ENCODE assay signal across 22 mouse cellular contexts in genomic region chr13:101966799-101967397, GRCm38 (mm10).
DNase-seq lines count a peak whose midpoint lies in the region; ATAC-seq lines count a peak whose summit lies in the region.
"Had no signal": no experiment of that assay in that cellular context is flagged by ENCODE, and none has a peak within 500 bp of the region (broad histone marks: within the 10 kb centered on the region; RNA-seq: fewer than 3 reads in every experiment).

No protein-coding gene starts in this region.

- no peak overlapping the region for H3K9ac ChIP-seq in limb, embryonic 13.5 days
- H3K9ac ChIP-seq: hindbrain, embryonic 13.5 days had no signal

- no peaks in the 10 kb centered on the region for H3K36me3 ChIP-seq in limb, embryonic 13.5 days
- H3K36me3 ChIP-seq: embryonic facial prominence, embryonic 10.5 days; forebrain, embryonic 10.5 days; G1E; heart, embryonic 10.5 days; hindbrain, embryonic 13.5 days had no signal

- H3K27ac ChIP-seq in limb, embryonic 13.5 days = no peak overlapping the region
- H3K27ac ChIP-seq: embryonic facial prominence, embryonic 10.5 days; forebrain, embryonic 10.5 days; heart, embryonic 10.5 days; hindbrain, embryonic 13.5 days; hindbrain, postnatal 0 days had no signal

- DNase-seq in adrenal gland, postnatal 14 days = peak; percentile 5
- no peak for DNase-seq in adrenal gland, postnatal 36 days
- peak; percentile 49 for DNase-seq in fibroblast of lung, adult 2 months (ENCODE audit: low read depth)
- DNase-seq in gastrocnemius, postnatal 10 days = peak; percentile 19
- no peak for DNase-seq in left cerebral cortex, postnatal 14 days (ENCODE audit: low spot score in 2 of 2)
- DNase-seq in layer of hippocampus, postnatal 10 days (ENCODE audit: low spot score in 2 of 2) = no peak
- DNase-seq in layer of hippocampus, adult 9-11 months = no peak
- DNase-seq: adrenal gland, postnatal 10 days; B cell, adult 2 months; cerebellum, adult 18-20 months; cerebellum, adult 9-11 months; cerebellum, postnatal 36 days; heart, postnatal 10 days had no signal

- peak; percentile 76; the same call in 1 of the 2 replicates for ATAC-seq in limb, embryonic 13.5 days (ENCODE audit: low FRiP score, low read depth)
- ATAC-seq: CD4-positive, CD25-positive, alpha-beta regulatory T cell, adult 4 months; forebrain, embryonic 14.5 days; hindbrain, postnatal 0 days had no signal

- WGBS in limb, embryonic 13.5 days = 53% methylated on average over 8 of the region's 8 CpGs

- no peaks in the 10 kb centered on the region for H3K27me3 ChIP-seq in limb, embryonic 13.5 days
- H3K27me3 ChIP-seq: hindbrain, embryonic 13.5 days had no signal

- peaks cover 20% of the 10 kb centered on the region for H3K4me1 ChIP-seq in limb, embryonic 13.5 days
- H3K4me1 ChIP-seq: embryonic facial prominence, embryonic 10.5 days; forebrain, embryonic 10.5 days; heart, embryonic 10.5 days; hindbrain, embryonic 13.5 days had no signal

- no peak overlapping the region for H3K4me3 ChIP-seq in limb, embryonic 13.5 days
- H3K4me3 ChIP-seq: embryonic facial prominence, embryonic 10.5 days; forebrain, embryonic 10.5 days; heart, embryonic 10.5 days; hindbrain, embryonic 13.5 days had no signal

- no peaks in the 10 kb centered on the region for H3K9me3 ChIP-seq in limb, embryonic 13.5 days
- H3K9me3 ChIP-seq: embryonic facial prominence, embryonic 10.5 days; forebrain, embryonic 10.5 days; G1E; heart, embryonic 10.5 days; hindbrain, embryonic 13.5 days had no signal

- intact Hi-C loops in left cerebral cortex, postnatal 14 days (cut with DNase I) = no loop called here

- no peak overlapping the region for H3K4me2 ChIP-seq in limb, embryonic 13.5 days (replicated peaks)
- H3K4me2 ChIP-seq: hindbrain, embryonic 13.5 days had no signal

Comparison
In these comparisons a context has a peak if more than half of its experiments do, and no peak if none do; other contexts are left out.
1. DNase-seq: peak in adrenal gland, postnatal 14 days (single experiment), fibroblast of lung, adult 2 months (single experiment) and gastrocnemius, postnatal 10 days (single experiment); none in adrenal gland, postnatal 36 days (0 of 2), left cerebral cortex, postnatal 14 days (0 of 2), layer of hippocampus, postnatal 10 days (0 of 2) and layer of hippocampus, adult 9-11 months (single experiment).